Mouse (Mus musculus): ENCODE measurements around the gene Nptxr. TPM values are rescaled to one million over a fixed set of nuclear protein-coding genes. Genes with fewer than 3 reads are reported as not detected.

The Nptxr gene
- total RNA-seq, 2 experiments from 2014 or later, result 1.9 to 2.6 TPM

- DNase-seq, result no peak
- intact Hi-C loops (cut with DNase I; ENCODE audit: low total_unique reads), result no loop called here
Observed at GRCm38 (mm10) chr15:79763601-79764246, 40.8 kb downstream of the Nptxr start.

DNA sequence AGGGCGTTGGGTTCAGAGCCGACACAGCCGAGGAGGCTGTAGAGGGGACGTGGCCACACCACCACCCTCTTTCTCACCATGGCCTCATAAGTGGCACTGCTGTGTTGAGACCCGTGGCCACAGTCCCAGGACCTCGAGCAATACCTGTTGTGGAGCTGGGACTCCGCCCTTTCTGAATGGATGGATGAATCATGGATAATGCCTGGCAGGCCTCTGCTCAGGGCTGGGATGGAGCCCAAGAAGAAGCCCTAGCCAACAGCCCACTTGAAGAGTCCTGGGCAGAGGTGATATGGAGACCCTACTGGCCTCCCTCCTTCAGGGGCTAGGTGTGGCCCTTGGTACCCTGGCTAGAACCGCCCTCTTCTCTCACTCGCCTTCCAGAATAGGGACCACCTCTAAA lies 41.6 kb downstream of the Nptxr start:
- no peak for DNase-seq
- intact Hi-C loops (cut with DNase I; ENCODE audit: low total_unique reads), result no loop called here

- intact Hi-C loops (cut with DNase I; ENCODE audit: low total_unique reads), result no loop called here
- DNase-seq, result no peak
Observed at GRCm38 (mm10) chr15:79760956-79761355, 43.6 kb downstream of the Nptxr start.

DNA sequence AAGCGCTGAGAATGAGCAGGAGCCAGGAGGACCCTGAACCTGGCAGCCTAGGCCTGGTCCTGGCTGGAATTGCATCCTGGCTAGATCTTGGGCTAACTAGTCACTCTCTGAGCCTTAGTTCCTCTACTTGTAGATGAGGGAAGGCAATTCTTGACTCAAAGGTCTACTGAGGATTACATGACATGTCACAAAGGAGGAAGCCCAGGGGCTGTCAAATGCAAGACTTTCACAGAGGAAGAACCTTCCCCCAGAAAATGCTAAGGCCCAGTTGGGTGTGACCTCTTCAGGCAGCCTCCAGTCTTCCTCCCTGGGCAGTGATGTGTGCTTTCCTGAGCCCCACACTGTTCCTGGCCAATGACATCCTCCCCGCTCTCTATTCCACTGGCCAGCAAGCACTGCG lies 47.4 kb downstream of the Nptxr start:
- DNase-seq, result no peak
- intact Hi-C loops (cut with DNase I; ENCODE audit: low total_unique reads), result no loop called here

DNA sequence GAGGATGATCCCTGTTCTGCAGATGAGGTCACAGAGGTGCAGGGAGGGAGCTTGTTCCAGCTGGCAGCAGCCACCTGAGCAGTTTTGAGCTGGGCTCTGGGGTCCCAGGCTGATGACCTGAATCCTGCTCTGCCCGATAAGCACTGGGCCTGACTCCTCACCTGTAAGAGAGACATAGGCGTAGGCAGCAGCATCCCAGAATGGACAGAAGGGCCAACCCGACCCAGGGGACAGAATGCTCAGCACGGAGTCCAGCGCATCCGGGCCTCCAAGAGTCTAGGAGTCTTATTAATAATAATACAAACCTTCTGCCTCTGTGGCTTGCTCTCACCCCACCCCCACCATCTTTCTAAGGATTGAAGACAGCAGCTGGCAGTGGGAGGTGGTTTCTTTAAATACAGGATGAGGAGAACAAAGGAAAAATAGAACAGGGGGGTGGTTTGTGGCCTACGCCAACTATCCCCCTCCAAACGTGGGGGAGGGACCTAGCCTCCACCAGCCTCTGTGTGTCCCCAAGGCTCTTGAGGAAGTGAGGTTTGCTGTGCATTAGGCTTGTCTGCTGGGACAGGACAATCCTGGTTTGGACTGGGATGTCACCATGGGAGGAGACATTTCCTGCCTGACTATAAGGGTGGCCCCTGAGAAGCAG lies 48.5 kb downstream of the Nptxr start:
- DNase-seq, result no peak
- intact Hi-C loops (cut with DNase I; ENCODE audit: low total_unique reads), result no loop called here

- DNase-seq, result no peak
- intact Hi-C loops (cut with DNase I; ENCODE audit: low total_unique reads), result no loop called here
Observed at GRCm38 (mm10) chr15:79755176-79755575, 49.4 kb downstream of the Nptxr start.

GRCm38 (mm10) chr15:79753873-79754272 lies 50.7 kb downstream of the Nptxr start:
- intact Hi-C loops (cut with DNase I; ENCODE audit: low total_unique reads), result loop anchor here (2.0 kb wide), 1 partner anchor 39 kb away; no protein-coding TSS in a partner anchor
- no peak for DNase-seq

- intact Hi-C loops (cut with DNase I; ENCODE audit: low total_unique reads), result loop anchor here (2.0 kb wide), 1 partner anchor 39 kb away; no protein-coding TSS in a partner anchor
- no peak for DNase-seq
Observed at GRCm38 (mm10) chr15:79753420-79753752, 51.2 kb downstream of the Nptxr start.

GRCm38 (mm10) chr15:79752742-79753419 lies 51.7 kb downstream of the Nptxr start:
- DNase-seq, result peak; percentile 79
- intact Hi-C loops (cut with DNase I; ENCODE audit: low total_unique reads), result loop anchor here (2.0 kb wide), 1 partner anchor 40 kb away; no protein-coding TSS in a partner anchor

DNA sequence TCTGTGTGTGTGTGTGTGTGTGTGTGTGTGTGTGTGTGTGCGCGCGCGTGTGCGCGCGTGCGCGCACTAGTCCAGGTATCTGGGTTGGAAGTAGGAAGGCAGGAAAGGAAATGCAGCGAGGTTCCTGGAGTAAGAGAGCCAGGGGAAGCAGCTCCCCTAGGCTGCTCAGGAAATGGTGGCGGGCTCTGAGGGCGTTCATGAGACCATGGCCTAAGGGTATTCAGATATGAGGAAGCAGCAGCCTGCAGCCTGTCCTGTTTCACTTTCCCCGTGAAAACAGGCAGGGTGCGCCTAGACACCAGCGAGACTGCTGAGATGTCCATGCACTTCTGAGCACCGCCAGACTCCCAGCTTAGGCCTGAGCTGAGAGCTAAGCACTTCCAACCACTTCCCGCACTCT lies 52.8 kb downstream of the Nptxr start:
- intact Hi-C loops (cut with DNase I; ENCODE audit: low total_unique reads), result loop anchor here (2.0 kb wide), 1 partner anchor 41 kb away; no protein-coding TSS in a partner anchor
- DNase-seq, result no peak

DNA sequence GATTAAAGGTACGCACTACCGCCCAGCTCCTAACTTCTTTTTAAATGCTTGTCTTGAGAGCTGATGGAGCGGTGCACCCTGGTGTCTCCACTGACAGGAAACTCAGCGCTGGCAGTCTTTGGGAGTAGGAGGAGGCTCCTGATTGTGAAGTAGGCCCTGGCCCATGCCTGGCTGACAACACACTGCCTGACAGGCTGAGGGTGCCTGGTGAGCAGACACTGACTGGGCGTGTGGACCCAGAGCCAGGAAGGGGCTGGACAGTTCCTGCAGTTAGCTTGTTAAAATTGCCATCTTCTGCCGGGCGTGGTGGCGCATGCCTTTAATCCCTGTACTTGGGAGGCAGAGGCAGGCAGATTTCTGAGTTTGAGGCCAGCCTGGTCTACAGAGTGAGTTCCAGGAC lies 54.3 kb downstream of the Nptxr start:
- no peak for DNase-seq
- intact Hi-C loops (cut with DNase I; ENCODE audit: low total_unique reads), result no loop called here

DNA sequence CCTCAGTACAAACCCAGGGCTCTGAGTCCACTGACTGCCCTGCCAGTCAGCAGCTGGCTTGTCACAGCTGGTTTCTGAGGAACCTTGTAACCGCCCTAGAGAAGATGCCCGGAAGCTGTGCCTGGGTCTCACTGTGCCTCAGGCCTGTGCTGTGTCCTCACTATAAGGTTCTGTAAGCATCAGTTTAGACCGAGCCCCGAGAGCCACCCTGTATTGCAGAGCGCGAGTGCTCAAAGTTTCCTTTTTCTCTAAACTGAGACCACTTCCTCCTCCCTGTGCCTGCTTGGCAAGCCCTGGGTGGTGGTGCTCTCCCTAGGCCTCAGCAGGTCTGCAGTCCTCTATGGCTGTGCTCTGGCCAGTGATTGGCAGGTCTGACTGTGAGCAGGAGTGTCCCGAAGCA lies 55.4 kb downstream of the Nptxr start:
- intact Hi-C loops (cut with DNase I; ENCODE audit: low total_unique reads), result no loop called here
- DNase-seq, result no peak

- intact Hi-C loops (cut with DNase I; ENCODE audit: low total_unique reads), result no loop called here
- no peak for DNase-seq
Observed at GRCm38 (mm10) chr15:79747998-79748397, 56.6 kb downstream of the Nptxr start.

DNA sequence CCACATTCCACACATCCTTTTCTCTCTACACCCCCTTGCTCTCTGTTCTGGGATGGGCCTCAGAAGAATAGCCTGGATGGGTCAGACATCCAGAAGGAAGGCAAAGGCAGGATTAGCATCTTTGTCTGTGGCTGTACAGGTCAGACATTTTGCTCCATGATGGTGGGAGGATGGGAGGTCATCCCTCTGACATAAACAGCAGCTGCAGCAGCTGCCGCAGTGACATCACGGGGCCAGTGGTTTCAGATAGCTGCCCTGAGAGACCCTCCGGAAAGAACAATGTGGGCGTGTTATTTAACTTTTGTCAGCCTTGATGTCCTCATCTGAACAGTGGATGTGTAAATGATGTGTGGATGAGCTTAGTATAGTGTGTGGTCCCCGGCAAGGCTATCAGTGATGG lies 58.7 kb downstream of the Nptxr start:
- intact Hi-C loops (cut with DNase I; ENCODE audit: low total_unique reads), result no loop called here
- no peak for DNase-seq

GRCm38 (mm10) chr15:79745312-79745711 lies 59.3 kb downstream of the Nptxr start:
- intact Hi-C loops (cut with DNase I; ENCODE audit: low total_unique reads), result no loop called here
- DNase-seq, result no peak

GRCm38 (mm10) chr15:79744742-79745141 lies 59.8 kb downstream of the Nptxr start:
- intact Hi-C loops (cut with DNase I; ENCODE audit: low total_unique reads), result no loop called here
- DNase-seq, result no peak

GRCm38 (mm10) chr15:79744001-79744400 lies 60.6 kb downstream of the Nptxr start:
- intact Hi-C loops (cut with DNase I; ENCODE audit: low total_unique reads), result no loop called here
- DNase-seq, result no peak

DNA sequence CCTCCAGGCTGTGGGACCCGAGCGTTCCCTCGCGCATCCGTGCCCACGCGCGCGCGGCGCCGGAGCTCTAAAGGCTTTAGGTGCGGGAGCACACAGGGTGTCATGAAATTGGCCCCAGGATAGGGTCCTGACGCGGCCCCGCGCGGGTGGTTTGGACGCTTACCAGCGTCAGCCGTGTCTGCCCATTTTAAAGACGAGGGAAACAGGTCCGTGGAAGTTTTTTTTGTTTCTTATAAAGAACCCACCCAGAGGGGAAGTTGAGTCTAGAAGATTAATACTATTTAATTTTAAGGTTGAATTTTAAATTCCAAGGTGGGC lies 61.9 kb downstream of the Nptxr start:
- no peak for DNase-seq
- intact Hi-C loops (cut with DNase I; ENCODE audit: low total_unique reads), result no loop called here

DNA sequence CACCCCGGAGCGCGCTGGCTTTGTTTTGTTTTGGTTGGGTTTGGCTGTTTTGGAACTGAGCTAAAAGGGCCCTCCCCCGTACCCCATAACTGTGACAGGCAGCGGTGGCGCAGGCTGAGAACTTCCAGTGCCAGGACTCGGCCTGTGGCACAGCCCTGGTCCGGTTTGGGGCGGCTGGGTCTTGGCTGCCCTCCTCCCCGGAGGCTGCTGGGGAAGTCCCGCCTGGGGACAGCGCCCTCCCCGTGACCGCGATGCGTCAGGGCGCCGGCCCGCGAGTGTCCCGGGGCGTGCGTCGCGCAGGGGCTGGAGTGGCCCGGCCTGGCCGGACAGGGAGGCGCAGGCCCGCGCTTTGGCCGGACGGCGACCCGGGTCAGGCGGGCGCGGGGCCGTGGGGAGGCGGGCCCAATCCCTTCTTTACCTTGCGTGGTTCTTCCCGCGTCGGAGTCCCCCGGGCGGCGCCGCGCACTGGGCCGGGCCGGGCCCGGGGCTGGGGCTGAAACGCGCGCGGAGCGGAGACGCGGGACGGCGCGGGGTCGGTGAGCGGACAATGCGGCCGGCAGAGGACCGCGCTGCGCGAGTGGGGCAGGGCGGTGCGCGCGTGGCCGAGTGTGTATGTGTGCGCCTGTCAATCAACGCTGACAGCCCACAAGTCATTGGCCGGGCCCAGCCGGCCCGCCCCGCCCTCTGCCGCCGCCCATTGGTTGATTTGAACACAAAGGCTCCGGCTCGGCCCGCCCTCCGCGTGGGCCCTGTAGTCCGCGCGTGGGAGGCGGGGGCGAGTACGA lies 62.5 kb downstream of the Nptxr start, which contains the start of gene Sun2:
Gene Sun2, minus strand, starts transcription at position 616 of the 785 bp plus-strand sequence.
- peak; percentile 94 for DNase-seq
- intact Hi-C loops (cut with DNase I; ENCODE audit: low total_unique reads), result no loop called here

DNA sequence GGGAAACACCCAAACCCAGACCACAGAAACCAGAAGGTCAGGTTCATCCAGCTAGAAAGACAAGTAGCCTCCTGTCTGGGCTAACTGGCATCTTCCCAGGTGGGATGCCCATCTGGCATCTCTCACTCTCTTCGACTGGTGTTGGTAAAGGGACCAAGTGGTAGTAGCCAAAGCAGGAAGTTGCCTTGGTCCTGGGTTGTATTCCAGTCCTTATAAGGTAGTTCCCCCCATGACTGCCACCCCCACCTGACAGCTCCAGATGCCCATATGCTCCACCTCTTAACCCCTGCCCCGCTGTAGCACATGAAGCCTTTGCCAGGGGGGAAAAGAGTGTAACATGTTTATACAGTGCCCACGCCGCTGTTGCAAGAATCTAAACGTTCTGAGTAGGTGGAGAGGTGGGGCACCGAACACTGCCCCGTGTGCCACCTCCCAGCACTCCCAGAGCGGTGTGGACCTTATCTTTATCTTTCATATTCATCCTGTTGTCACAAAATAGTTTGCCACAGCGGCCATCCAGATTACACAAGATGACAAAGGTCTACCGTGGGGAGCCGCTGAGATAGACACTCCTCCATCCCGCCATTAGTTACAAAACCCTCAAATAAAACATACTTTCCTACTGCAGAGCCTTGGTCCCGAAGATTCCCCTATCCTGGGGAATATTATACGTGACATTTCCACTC lies 63.2 kb downstream of the Nptxr start:
- intact Hi-C loops (cut with DNase I; ENCODE audit: low total_unique reads), result no loop called here
- DNase-seq, result peak; percentile 50

All from gastrocnemius, postnatal 14 days (tissue).